Mouse (Mus musculus): Measurements from ENCODE around the gene Fcrl5. TPM values are rescaled to one million over a fixed set of nuclear protein-coding genes. Genes with fewer than 3 reads are reported as not detected.

Fcrl5 gene
- total RNA-seq, 2 experiments from 2014 or later, result 0.17 TPM; not detected in 1

Other genes starting within 250 kb of the Fcrl5 start
- gene Fcrls, start 172.0 kb upstream of the Fcrl5 start, total RNA-seq (2021), result 10 to 100 TPM; 31.0 to 34.3 TPM
- not detected for gene Cd5l, start 77.9 kb upstream of the Fcrl5 start, total RNA-seq (2021)
- under 1 TPM in 1 of 2 experiments, not detected in 1; 0.68 TPM for gene Fcrl1, start 59.4 kb upstream of the Fcrl5 start, total RNA-seq (2021)
- 10 to 100 TPM; 16.8 to 18.7 TPM for gene Etv3, start 89.6 kb downstream of the Fcrl5 start, total RNA-seq (2021)
- 10 to 100 TPM; 53.5 to 53.8 TPM for gene Arhgef11, start 181.8 kb downstream of the Fcrl5 start, total RNA-seq (2021)